ENCODE assay signal across 11 mouse cellular contexts in genomic region chr14:24865579-24866230, GRCm38 (mm10).
DNase-seq lines count a peak whose midpoint lies in the region; ATAC-seq lines count a peak whose summit lies in the region.
"Had no signal": no experiment of that assay in that cellular context is flagged by ENCODE, and none has a peak within 500 bp of the region (broad histone marks: within the 10 kb centered on the region; RNA-seq: fewer than 3 reads in every experiment).

No protein-coding gene starts in this region.

- H3K4me1 ChIP-seq in heart, embryonic 10.5 days, result peaks cover 23% of the 10 kb centered on the region
- no peaks in the 10 kb centered on the region for H3K4me1 ChIP-seq in intestine, embryonic 16.5 days (ENCODE audit: control insufficient read depth, insufficient read depth, low read length)

- H3K27ac ChIP-seq in heart, embryonic 10.5 days, result peak overlapping the region; percentile 32; the same call in 1 of the 2 replicates
- H3K27ac ChIP-seq in intestine, embryonic 16.5 days (ENCODE audit: low read length), result no peak overlapping the region
- H3K27ac ChIP-seq: left cerebral cortex, adult 2 months had no signal

- no peaks in the 10 kb centered on the region for H3K36me3 ChIP-seq in heart, embryonic 10.5 days
- no peaks in the 10 kb centered on the region for H3K36me3 ChIP-seq in intestine, embryonic 16.5 days (ENCODE audit: control insufficient read depth, insufficient read depth, low read length)

- no peak overlapping the region for H3K4me2 ChIP-seq in intestine, embryonic 16.5 days (ENCODE audit: low read depth, low read length)

- ATAC-seq in intestine, embryonic 16.5 days, result no peak
- ATAC-seq: liver, postnatal 0 days had no signal

- 0 out of 2 replicates have a peak, but pooled peaks cover 7% of the 10 kb centered on the region for H3K27me3 ChIP-seq in heart, embryonic 10.5 days (ENCODE audit: insufficient read depth, poor library complexity, severe bottlenecking)
- H3K27me3 ChIP-seq in intestine, embryonic 16.5 days (replicated peaks; ENCODE audit: control insufficient read depth, insufficient read depth, low read length), result no peaks in the 10 kb centered on the region

- no peaks in the 10 kb centered on the region for H3K9me3 ChIP-seq in heart, embryonic 10.5 days
- no peaks in the 10 kb centered on the region for H3K9me3 ChIP-seq in intestine, embryonic 16.5 days (ENCODE audit: control insufficient read depth, low read length)

- H3K9ac ChIP-seq in intestine, embryonic 16.5 days (ENCODE audit: low read depth, low read length), result no peak overlapping the region
- H3K9ac ChIP-seq: liver, postnatal 0 days had no signal

- WGBS in heart, embryonic 10.5 days, result 74% methylated on average over 6 of the region's 6 CpGs
- whole genome bisulfite sequencing in intestine, embryonic 16.5 days, result 74% methylated on average over 6 of the region's 6 CpGs

- H3K4me3 ChIP-seq in heart, embryonic 10.5 days, result no peak overlapping the region
- H3K4me3 ChIP-seq in intestine, embryonic 16.5 days (ENCODE audit: low read length), result no peak overlapping the region
- H3K4me3 ChIP-seq: left cerebral cortex, adult 2 months had no signal

- DNase-seq in kidney, postnatal 36 days, result peak; percentile 2 to 10
- no peak for DNase-seq in kidney, adult 18-20 months
- DNase-seq in brain, adult 2 months (ENCODE audit: low read depth, low spot score), result peak; percentile 52
- peak; percentile 70 for DNase-seq in heart, embryonic 10.5 days (ENCODE audit: low spot score)
- DNase-seq in lung, postnatal 25 days (ENCODE audit: low spot score), result peak; percentile 15
- DNase-seq in thymus, postnatal 0 days (ENCODE audit: low spot score), result no peak
- DNase-seq: adrenal gland, adult 8-10 months; liver, postnatal 0 days; thymus, postnatal 14 days had no signal

Comparison
In these comparisons a context has a peak if more than half of its experiments do, and no peak if none do; other contexts are left out.
1. DNase-seq: peak in kidney, postnatal 36 days (2 of 2), brain, adult 2 months (single experiment), heart, embryonic 10.5 days (single experiment) and lung, postnatal 25 days (single experiment); none in kidney, adult 18-20 months (single experiment) and thymus, postnatal 0 days (single experiment).